Mouse (Mus musculus): Measurements from ENCODE around the gene Lamb2.

DNA sequence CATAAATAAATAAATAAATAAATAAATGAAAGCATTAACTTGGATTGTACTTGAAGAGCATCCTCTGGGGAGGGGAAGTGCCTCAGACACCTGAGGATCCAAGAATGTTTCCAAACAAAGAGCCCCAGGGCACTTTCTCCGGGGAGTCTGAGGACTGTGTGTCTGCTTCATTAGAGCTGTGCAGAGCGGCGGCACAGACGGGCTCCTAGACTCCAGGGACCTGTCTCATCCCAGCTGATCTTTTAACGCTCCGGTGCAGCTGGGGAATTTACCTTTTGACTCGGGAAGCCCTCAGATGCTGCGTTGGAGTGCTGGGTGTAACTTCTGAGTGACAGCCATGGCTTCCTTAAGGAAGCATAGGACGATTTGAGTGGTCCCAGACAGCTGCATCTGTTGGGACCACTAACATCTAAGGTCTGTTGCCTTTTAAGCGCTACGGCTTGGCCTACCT lies 18.3 kb upstream of the Lamb2 start, which contains the start of gene Klhdc8b:
- TF ChIP-seq CTCF (IDR thresholded peaks at IDR 0.05; ENCODE audit: extremely low read depth, insufficient read depth, insufficient read length, insufficient replicate concordance) (no peak), POLR2A (IDR thresholded peaks at IDR 0.05; ENCODE audit: low read depth, low read length) (no peak)

Measured in spleen, adult 2 months (tissue).